Mouse (Mus musculus) midbrain, postnatal 0 days (tissue): ENCODE measurements around the gene Msantd3. TPM values are rescaled to one million over a fixed set of nuclear protein-coding genes. Genes with fewer than 3 reads are reported as not detected.

Experiments used
- ATAC-seq: fragments of 200-750 bp; cut with Nextera tagmentation; 2 replicates; pipeline ENCODE4 v1.8.0; 2017; ENCODE audit warnings: moderate number of reproducible peaks, mild to moderate bottlenecking, moderate TSS enrichment, moderate library complexity; ENCODE audit not compliant: low FRiP score
- DNase-seq: peaks from one replicate; pipeline ENCODE4 v3.0.0-alpha.2; 2015; ENCODE audit warnings: low spot score
- H3K27ac ChIP-seq: fragments of 300-500 bp; sonication (generic); 2 replicates; pipeline ENCODE4 v1.5.1; 2014; ENCODE audit warnings: low read depth, mild to moderate bottlenecking, low read length, mixed read lengths
- H3K27me3 ChIP-seq: fragments of 300-500 bp; sonication (generic); 2 replicates; pipeline ENCODE4 v1.6.1; 2014; ENCODE audit warnings: low read length, control low read depth, mixed read lengths; ENCODE audit not compliant: insufficient read depth
- H3K36me3 ChIP-seq: fragments of 300-500 bp; sonication (generic); 2 replicates; pipeline ENCODE4 v1.6.1; 2014; ENCODE audit warnings: low read length, control low read depth, mixed read lengths; ENCODE audit not compliant: insufficient read depth
- H3K4me1 ChIP-seq: fragments of 300-500 bp; sonication (generic); 2 replicates; pipeline ENCODE4 v1.6.1; 2014; ENCODE audit warnings: mild to moderate bottlenecking, control low read depth, antibody characterized with exemption, low read length, mixed read lengths; ENCODE audit not compliant: insufficient read depth
- H3K4me2 ChIP-seq: fragments of 300-500 bp; sonication (generic); 2 replicates; pipeline ENCODE4 v1.6.1; 2014; ENCODE audit warnings: low read depth, mild to moderate bottlenecking, low read length, mixed read lengths; ENCODE audit not compliant: poor library complexity, severe bottlenecking
- H3K4me3 ChIP-seq: fragments of 300-500 bp; sonication (generic); 2 replicates; pipeline ENCODE4 v1.5.1; 2014; ENCODE audit warnings: low read depth, mild to moderate bottlenecking, low read length, moderate library complexity
- H3K9ac ChIP-seq: fragments of 300-500 bp; sonication (generic); replicated peaks from 2 replicates; pipeline ENCODE4 v1.6.1; 2014; ENCODE audit warnings: mild to moderate bottlenecking, low read length, moderate library complexity, mixed read lengths; ENCODE audit not compliant: poor library complexity, severe bottlenecking
- H3K9me3 ChIP-seq: fragments of 300-500 bp; sonication (generic); 2 replicates; pipeline ENCODE4 v1.6.1; 2016; ENCODE audit warnings: low read length, control low read depth
- CTCF ChIP-seq: IDR thresholded peaks from 2 replicates; pipeline ENCODE4 v1.5.1; 2016; ENCODE audit warnings: antibody characterized with exemption, mild to moderate bottlenecking
- WGBS: fragments of 180-500 bp; shearing (Covaris S2); extraction: QIAGEN DNeasy Blood & Tissue Kit; methylation state at CpG from one replicate; pipeline ENCODE4 v1.1.7; 2014; 5-methylcytosine and 5-hydroxymethylcytosine counted together
- polyA plus RNA-seq: library from polyadenylated mRNA; unstranded; fragments of >200 nt; fragmentation: Nextera tagmentation; extraction: Ambion mirVana; gene quantifications from 2 replicates; pipeline ENCODE4 v1.2.1, GENCODE M21; 2015
- total RNA-seq: library from RNA; depleted of rRNA; stranded (reverse); fragments of >200 nt; gene quantifications from 2 replicates; pipeline ENCODE4 v1.2.3, GENCODE M21; 2014

The Msantd3 gene
- total and polyA plus RNA-seq, 2 experiments from 2014 or later = 27.0 to 30.3 TPM

DNA sequence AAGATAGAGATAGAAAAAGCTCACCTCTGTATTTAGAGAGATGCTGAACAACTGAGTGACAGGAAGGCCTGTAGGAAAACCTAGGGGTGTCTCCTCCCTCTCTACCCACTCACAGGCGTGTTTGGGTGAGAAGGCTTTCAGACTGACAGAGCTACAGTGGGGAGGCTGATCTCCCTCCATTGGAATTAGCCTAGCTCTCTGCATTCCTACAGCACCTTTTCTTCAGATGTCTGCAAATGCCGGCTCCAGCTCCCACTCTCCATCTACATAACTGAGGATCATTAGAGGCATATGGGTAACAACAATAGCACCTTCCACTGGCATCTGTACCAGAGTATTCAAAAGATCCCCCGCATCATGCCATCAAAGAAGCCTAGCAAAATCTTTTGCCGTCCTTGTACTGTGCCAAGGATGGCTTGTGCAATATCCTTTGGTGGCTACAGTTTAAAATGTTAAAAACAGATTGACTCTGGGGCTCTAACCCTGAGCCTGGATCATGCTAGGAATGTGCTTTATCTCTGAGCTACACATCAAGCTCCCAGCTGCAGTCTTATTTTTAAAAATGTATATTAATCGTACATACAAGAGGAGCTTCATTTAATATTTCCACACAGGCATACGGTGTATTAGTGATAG, 39.9 kb downstream of the Msantd3 start:
- Histone ChIP-seq H3K36me3 (no peaks in the 10 kb centered on the region), H3K4me3 (no peak overlapping the region), H3K27ac (no peak overlapping the region), H3K27me3 (no peaks in the 10 kb centered on the region), H3K9me3 (no peaks in the 10 kb centered on the region), H3K4me2 (no peak overlapping the region), H3K9ac (no peak overlapping the region), H3K4me1 (no peaks in the 10 kb centered on the region; the same call in 1 of the 2 replicates)
- ATAC-seq = no peak
- WGBS = 51% methylated on average over 6 of the region's 6 CpGs
- TF ChIP-seq CTCF = no peak
- no peak for DNase-seq

DNA sequence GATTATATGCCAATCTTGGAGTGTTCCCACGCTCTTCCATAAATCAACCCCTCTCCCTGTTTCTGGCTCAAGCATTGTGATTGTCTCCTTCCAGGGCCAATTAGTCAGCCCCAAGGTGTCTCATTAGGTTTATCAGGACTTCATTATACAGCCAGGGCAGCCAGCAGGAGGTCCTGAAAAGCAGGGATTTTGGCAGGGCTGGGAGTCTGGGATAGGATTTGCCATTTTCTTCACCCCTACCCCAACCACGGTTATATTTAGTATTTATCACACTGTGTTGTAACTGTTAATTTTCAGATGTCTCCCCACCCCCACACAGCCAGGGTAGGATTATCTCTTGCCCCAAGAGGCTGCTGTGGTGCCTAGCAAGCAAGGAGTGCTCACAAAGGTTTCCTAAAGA, 41.5 kb downstream of the Msantd3 start:
- Histone ChIP-seq H3K4me2 (no peak overlapping the region), H3K27me3 (no peaks in the 10 kb centered on the region), H3K27ac (no peak overlapping the region), H3K9me3 (no peaks in the 10 kb centered on the region), H3K4me1 (no peaks in the 10 kb centered on the region; the same call in 1 of the 2 replicates), H3K4me3 (no peak overlapping the region), H3K36me3 (no peaks in the 10 kb centered on the region), H3K9ac (no peak overlapping the region)
- 13% methylated on average over 2 of the region's 2 CpGs for WGBS
- peak; percentile 12 for DNase-seq
- no peak for TF ChIP-seq CTCF
- no peak for ATAC-seq

DNA sequence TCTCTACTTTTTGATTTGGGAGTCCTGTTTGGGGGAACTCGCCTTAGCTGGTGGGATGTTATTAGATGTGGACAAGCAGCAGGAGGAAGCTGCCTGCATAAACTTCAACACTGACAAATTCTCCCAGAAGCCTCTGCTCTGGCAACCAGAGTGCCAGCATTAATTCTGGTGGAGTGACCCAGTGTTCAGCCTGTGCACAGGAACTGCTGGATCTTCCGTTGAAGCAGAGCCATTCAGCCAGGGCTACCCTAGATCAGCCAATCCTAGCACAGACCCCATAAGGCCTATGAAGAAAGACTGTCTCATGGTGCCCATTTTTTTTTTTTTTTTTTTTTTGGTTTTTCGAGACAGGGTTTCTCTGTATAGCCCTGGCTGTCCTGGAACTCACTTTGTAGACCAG, 42.3 kb downstream of the Msantd3 start:
- Histone ChIP-seq H3K4me3 (no peak overlapping the region), H3K4me2 (no peak overlapping the region), H3K4me1 (no peaks in the 10 kb centered on the region; the same call in 1 of the 2 replicates), H3K36me3 (no peaks in the 10 kb centered on the region), H3K9ac (no peak overlapping the region), H3K27me3 (no peaks in the 10 kb centered on the region), H3K9me3 (no peaks in the 10 kb centered on the region), H3K27ac (no peak overlapping the region)
- TF ChIP-seq CTCF = no peak
- ATAC-seq = no peak
- 59% methylated on average over 2 of the region's 3 CpGs for WGBS
- no peak for DNase-seq

DNA sequence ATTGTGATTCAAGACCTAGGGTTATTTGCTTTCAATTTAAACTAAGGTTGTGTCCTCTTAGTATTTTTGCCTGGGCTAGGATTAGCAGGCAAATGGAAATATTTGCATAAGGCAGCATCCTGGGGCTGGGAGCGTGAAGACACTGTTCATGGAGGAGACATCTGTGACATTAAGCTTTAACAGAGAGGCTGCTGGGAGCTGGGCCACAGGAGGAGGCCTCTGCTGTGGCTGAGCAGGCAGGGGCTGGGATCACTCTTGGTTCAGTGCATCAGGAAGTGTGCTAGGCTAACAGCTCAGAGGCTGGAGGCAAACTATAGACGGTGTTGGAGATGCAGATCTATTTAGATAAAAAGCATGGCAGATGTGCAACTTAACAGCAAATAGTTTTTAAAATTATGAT, 43.2 kb downstream of the Msantd3 start:
- 47% methylated on average over 2 of the region's 2 CpGs for WGBS
- H3K36me3 ChIP-seq = no peaks in the 10 kb centered on the region
- ATAC-seq (no peak), DNase-seq (no peak)
- no peaks in the 10 kb centered on the region for H3K9me3 ChIP-seq
- H3K4me2 ChIP-seq = no peak overlapping the region
- H3K4me1 ChIP-seq = peaks cover 2% of the 10 kb centered on the region; the same call in 1 of the 2 replicates
- no peak overlapping the region for H3K4me3 ChIP-seq
- no peak overlapping the region for H3K9ac ChIP-seq
- no peak overlapping the region for H3K27ac ChIP-seq
- no peak for TF ChIP-seq CTCF
- no peaks in the 10 kb centered on the region for H3K27me3 ChIP-seq

DNA sequence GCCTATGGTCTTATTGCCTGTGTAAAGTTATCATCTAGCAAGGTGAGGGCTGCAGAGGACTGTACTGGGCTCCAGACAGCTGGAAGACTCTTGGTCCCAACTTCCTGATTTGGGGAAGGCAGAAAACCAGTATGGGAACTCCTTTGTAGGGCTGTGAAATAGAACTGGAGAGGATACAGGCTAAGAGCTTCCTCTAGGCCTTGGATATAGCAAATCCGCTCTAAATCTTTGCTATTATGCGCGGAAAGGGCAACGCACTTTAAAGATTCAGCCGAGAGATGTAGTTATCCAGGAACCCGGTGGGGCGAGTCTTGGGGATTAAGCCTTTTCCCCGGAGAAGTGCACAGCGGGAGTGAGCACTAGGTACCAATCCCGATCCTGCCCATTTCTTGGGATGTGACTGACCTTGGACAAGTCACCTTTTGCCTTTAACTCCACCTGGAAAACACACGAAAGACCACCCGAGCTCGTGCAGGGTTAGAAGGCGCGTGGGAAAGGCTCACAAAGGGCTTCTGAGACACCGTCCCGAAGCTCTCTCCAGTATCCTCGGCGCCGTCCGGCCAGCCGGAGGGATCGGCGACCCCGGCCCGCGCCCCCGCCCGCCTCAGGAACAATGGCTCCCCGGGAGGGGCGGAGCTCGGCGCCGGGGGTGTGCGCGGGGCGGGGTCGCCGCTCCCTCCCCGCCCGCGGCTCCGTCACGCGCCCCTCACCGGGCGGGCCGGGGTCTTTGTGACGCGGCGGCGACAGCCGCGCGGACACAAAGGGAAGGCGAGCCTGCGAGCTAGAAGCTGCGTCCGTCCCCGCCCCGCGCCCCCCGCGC, 44.9 kb downstream of the Msantd3 start, which contains the start of gene Tmeff1:
Tmeff1 (plus strand) TSS at position 754 of the 820 bp plus-strand sequence.
- DNase-seq = peak; percentile 84
- Histone ChIP-seq H3K9me3 (no peaks in the 10 kb centered on the region), H3K9ac (peak within 1 kb of the TSS; percentile 95)

More for the DNA sequence above, 44.9 kb downstream of the Msantd3 start, which contains the start of gene Tmeff1:
- Histone ChIP-seq H3K4me1 (peaks cover 2% of the 10 kb centered on the region; the same call in 1 of the 2 replicates), H3K27me3 (no peaks in the 10 kb centered on the region), H3K4me3 (peak within 1 kb of the TSS; percentile 96), H3K27ac (peak within 1 kb of the TSS; percentile 95), H3K4me2 (peak within 1 kb of the TSS; percentile 90), H3K36me3 (no peaks in the 10 kb centered on the region)
- TF ChIP-seq CTCF = no peak
- ATAC-seq = peak; percentile 84
- under 1% methylated on average over 51 of the region's 64 CpGs for WGBS
